Mouse (Mus musculus) megakaryocyte, embryonic 14.5 days (primary cell): ENCODE results near the gene Eps8.

Experiments
- FLI1 ChIP-seq: IDR thresholded peaks from 2 replicates; pipeline ENCODE4 v1.6.1; 2012; ENCODE audit warnings: low read length, inconsistent platforms, mixed read lengths
- GATA1 ChIP-seq: IDR thresholded peaks from 3 replicates; pipeline ENCODE4 v1.6.1; 2012; ENCODE audit warnings: mixed read lengths, low read length, inconsistent platforms, borderline replicate concordance

DNA sequence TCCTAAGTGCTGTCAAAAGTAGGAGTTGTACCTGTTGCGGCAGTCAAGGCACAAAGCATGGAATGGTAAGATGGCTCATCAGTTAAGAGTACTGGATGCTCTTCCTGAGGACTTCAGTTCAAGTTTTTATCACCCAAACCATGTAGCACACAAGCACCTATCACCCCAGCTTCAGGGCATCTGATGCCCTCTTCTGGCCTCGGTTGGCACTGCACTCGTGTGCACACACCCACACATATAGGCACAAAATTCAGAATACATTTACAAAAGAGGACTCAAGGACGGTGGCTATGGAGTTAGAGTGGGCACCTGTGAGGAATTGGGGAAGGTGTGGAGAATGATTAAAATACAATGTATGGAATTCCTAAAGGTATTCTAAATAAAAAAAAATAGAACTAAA lies 185.1 kb downstream of the Eps8 start:
- no peak for TF ChIP-seq FLI1
- no peak for TF ChIP-seq GATA1
